Mouse (Mus musculus) skeletal muscle tissue, adult 2 months (tissue): ENCODE results near the gene Pknox2.

Experiments
- DNase-seq: peaks from one replicate; pipeline ENCODE4 v3.0.0-alpha.2; 2012; ENCODE audit warnings: low read depth, low spot score

The Pknox2 gene

DNA sequence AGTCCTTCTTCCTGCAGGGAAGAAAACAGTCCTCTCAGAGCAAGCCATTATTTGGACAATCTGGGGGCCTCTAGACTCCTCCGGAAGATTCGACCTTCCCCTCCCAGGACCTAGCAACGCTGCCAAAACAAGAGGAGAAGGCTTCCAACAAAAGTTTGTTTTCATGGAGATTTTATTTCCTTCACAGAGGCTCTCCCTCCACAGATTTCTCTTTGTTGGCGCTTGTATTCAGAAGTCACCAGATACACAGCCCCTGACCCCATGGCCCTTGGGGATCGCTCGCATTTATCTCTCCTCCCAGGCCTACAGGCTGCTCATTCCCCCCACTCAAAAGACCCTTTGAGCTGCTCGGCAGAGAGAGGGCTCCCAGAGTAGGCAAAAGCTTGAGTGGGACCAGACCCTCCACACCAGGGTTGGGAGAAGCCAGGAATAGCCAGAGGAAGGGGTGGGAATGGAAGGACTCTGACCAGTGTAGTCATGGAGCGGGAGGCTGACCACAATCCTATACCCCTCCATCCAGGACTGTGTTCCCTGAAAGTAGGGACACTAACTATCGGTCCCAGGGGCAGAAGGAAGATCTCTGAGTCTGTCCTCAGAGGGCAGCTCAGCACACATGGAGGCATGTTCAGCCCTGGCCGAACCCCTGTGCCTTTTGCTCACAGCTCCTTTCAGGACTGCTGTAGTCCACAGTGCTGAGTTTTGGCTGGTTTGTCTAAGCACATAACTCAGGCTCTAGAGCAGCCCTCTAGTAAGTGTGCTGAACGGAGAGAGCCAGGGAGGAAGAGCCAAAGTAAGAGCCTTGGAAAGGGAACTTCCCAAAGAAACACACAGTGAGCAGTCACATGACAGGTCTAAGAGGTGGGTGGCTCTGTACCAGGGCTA is 45.9 kb downstream of the Pknox2 start:
- DNase-seq = peak; percentile 49

DNA sequence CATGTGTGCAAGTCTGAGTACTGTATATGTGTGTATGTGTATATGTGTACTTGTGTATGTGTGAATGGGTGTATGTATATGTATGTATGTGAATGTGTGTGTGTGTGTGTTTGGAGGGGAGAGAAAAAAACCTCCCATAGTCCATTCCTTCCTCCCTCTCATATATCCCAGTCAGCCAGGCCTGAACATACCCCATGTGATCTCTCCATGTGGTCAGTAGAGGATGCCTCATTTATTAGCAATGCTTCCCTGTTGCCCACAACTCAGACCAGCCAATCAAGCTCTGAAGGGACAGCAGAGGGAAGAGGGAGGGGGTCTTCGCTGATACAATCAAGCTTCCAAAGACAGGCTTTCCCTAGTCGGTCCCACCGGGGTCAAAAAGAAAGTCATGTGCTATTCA is 47.6 kb downstream of the Pknox2 start:
- DNase-seq = no peak

- DNase-seq = no peak
These were observed 48.6 kb downstream of the Pknox2 start for GRCm38 (mm10) chr9:37098600-37098999.

DNA sequence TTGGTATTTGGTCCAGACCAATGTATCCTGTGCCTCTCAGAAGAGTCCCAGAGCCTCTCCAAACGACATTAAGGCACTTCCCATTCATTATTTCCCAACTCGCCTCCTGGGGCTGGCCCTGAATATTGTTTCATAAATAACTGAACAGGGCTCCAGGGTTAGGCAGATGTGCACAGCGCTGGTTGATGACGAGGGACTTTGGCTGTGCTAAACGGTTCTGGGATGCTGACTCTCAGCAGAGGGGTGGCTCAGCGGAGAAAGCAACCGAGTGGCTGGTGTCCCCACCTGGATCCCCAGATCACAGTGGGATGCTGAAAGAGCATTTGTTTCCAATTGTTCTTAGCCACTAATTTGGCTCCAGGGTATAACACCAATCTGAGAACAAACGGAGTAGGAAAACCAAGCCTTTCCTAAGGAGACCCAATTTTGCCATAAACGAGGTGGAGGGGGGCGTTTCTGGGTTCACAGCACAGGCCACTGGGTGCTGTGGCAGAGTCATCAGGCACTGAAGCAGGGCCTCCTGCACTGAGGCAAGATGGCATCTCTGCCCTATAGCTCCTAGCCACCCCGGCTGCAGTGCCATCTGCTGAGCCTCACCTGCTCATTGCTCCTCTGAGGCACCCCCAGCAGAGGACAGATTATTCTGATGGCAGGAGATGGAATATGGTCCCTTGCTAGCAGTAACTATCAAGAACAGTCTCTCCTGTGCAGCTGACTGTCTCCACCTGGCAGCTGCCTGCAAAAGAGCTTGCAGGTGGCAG is 52.8 kb downstream of the Pknox2 start:
- peak; percentile 46 for DNase-seq

DNA sequence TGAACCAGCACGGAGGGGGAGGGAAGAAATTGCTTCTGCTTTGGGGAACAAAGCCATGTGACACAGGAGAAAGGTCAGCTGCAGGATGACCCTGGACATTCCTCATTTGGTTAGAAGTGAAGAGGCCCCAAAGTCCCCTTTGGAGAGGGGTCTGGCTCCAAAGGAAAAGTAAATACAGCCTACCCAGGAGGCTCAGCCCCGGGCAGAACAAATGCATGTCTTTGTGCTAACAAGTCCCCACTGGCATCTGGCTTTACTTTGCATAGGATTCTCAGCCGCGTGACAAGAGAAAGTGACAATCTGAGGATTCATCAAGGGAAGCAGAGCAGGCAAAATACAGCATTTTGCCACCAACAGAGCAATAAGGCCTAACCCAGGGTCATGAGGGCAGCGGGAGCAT is 54.1 kb downstream of the Pknox2 start:
- DNase-seq = no peak

GRCm38 (mm10) chr9:37089894-37090652 is 57.1 kb downstream of the Pknox2 start:
- no peak for DNase-seq

- peak; percentile 73 for DNase-seq
These were observed 61.8 kb downstream of the Pknox2 start for GRCm38 (mm10) chr9:37085370-37085769.

DNA sequence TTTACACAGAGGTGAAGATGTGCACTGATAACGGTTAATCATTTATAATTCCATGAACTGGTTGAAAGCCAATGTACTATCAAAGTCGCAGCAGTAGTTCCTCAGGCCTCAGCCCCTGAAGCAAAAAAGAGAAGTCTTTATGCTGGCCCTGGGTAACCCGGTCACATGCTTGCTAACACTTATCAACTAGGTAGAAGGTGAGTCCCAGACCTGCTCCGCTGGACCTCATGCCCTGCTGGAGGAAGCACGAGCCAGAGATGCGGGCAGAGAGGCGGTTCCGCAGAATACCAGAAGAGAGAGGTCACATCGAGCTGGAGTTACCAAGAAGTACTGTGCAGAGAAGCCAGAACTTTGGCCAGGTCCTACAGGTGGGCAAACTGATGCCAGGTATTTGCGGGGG is 65.0 kb downstream of the Pknox2 start:
- DNase-seq = no peak

- DNase-seq = no peak
These were observed 66.9 kb downstream of the Pknox2 start for GRCm38 (mm10) chr9:37080309-37080708.

- no peak for DNase-seq
These were observed 70.2 kb downstream of the Pknox2 start for GRCm38 (mm10) chr9:37077063-37077418.

DNA sequence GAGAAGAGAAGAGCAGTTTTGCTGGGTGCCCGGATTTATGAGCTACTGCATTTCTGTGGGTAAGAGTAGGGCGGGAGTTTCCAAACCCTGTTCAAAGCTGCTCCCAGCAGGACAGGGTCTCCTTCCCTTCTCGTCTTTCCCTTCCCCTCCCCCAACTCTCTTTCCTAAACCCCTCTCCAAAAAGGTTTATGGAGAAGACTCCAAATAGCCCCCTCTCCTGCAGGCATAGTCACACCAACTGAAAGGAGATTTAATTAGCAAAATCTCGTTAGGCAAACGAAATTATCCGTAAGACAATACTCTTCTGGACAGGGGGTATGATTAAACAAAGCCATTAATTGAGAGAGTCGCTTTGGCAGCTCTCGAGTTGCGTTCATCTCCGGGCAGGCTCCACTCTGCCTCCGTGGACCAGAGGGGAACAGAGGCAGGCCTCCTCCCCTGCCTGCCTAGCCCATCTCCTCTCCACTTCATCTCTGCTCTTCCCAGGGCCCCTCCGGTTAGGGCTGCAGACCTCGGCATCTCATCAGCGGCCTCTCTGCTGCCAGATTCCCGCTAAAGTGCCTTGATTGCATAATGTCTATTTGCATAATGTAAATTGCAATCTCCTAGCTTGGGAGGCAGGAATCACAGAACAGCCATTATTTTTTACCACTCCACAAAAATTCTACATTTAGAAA is 70.7 kb downstream of the Pknox2 start:
- DNase-seq = no peak

GRCm38 (mm10) chr9:37075903-37076302 is 71.3 kb downstream of the Pknox2 start:
- no peak for DNase-seq

DNA sequence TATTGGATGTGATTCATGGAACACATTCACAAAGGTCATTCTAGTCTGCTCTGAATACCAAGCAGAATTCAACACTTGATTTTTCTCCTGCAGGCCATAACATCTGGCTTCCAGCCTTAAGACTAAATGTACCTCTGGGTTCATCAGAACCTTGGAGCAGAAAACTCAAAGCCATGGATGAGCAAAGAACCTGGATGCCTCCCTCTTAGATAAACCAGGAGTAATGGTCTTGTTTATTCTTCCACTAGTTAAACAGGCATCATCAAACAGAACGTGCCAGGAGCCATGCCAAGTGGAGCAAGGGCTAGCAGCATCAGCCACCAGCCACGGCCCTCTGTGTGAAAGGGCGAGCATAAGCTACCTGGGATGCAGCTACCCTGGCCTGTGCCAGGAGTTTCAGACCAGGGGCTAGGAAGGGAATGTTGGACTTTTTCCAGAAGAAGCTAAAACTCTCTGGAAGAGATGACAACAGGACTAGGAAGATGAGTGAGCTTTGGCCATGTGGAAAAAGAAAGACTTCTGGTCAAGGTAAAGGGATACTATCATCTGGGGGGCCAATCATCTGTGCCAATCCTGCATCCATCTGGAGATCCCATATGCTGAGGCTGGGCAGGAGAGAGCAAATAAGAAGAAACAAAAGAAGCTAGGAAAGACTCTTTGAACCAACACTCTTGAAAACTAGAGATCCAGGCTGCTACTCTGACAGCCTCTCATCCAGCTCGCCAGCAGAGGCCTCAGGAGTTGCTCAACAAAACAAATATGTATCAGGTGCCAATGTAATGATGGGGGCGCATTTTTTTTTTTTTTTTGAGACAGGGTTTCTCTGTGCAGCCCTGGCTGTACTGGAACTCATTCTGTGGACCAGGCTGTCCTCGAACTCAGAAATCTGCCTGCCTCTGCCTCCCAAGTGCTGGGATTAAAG is 77.6 kb downstream of the Pknox2 start:
- DNase-seq = no peak

- DNase-seq = no peak
These were observed 79.8 kb downstream of the Pknox2 start for GRCm38 (mm10) chr9:37067473-37067830.

GRCm38 (mm10) chr9:37066732-37067472 is 80.3 kb downstream of the Pknox2 start:
- DNase-seq = no peak

DNA sequence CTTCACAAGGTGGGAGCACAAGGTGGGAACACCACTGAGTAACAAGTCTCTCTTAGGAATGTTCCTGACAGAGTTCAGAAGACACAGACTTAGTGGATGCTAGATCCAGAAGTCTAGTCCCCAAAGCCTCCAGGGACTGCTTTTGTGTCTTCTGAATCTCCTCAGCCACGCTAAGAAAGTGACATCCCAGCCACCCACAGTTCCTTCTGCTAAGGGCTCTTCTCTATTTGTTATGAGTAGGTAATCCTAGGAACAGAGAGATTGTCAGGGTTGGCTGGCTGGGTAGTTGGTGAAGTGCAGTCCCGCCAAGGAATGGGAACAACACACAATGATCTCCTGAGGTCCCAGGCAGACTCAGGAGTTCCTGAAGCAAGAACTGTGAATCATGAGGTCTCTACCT is 85.6 kb downstream of the Pknox2 start:
- DNase-seq = no peak

DNA sequence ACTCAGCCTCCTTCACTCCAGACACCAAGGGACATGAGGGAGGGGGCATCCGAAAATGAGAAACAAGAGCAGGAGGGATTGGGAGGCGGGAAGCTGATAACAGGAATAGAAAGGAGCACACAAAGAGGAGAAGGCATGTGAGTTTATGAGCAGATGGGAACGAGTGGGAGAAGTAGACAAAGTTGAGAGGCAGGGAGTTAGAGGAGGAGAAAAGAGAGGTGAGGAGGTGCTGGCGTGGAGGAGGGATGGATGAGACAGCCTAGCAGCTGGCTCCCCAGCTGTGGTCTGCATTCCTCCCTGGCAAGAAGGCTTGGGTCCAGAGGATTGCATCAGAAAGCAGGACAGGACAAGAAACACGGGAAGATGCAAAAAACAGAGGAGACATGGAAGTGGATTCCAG is 92.5 kb downstream of the Pknox2 start:
- peak; percentile 60 for DNase-seq

DNA sequence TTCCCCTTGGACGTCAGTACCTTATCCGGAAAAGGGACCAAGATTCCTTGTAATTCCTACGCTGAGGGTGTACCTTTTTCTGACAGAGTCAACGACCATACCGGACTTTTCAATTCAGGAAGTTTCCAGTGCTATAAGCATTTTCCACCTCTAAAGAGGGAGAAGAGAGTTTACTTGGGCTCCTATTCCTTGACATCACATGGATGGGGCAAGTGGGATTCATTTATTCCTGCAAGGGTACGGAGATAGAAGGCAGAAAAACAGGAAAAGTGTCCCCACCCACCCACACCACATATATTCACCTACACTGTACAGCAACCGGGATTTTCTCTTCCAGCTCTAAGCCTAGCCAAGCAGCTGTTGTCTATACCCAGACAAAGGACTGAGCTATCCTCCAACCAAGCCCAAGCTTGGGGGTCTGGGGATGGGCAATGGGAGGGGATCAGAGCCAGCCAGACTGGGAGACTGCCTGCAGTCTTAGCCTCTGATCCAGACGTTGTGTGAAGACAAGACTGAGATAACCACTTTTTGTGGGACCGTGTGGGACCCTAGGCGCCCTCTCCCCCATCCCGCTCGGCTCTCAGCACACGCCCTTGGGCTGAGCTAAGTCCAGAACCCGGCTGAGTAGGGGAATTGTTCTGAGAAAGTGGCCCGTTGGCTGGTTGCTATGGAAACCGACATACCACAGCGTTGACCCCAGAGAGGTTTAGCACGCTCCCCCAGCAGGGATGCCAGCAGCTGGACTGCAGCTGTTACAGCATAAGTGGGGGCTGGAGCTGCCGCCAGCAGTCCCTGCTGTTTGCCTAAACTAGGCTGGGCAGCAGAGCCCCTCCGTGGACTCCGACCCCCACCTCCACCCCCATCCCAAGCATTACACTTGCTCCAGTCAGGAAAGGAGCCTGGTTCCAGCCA is 93.3 kb downstream of the Pknox2 start:
- peak; percentile 60 for DNase-seq

DNA sequence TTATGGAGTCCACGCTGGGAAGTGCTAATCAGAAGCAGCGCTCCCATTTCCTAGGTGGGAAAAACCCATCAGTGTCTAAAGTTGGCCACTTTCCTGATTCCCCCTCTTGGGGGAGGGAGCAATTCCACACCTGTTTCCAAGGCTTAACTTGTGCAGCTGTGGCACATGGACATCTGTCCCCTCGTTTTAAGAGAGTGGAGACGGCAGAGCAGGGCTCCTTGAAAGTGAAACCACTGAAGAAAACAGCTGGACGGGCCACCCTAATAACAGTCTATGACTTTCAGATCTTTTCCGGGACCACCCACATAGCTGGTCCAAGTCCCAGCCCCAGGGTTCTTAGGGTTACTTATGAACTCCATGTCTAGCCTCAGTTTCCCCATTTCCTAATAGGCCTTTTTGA is 94.2 kb downstream of the Pknox2 start:
- DNase-seq = peak; percentile 31
